Mouse (Mus musculus): ENCODE results near the gene Cln6.

- TF ChIP-seq CTCF (IDR thresholded peaks at IDR 0.05; ENCODE audit: low read depth): no peak
- no peak for TF ChIP-seq EP300 (IDR thresholded peaks at IDR 0.05; ENCODE audit: low read depth)
Observed at GRCm38 (mm10) chr9:62810095-62810494, 28.5 kb upstream of the Cln6 start.

Data from liver, postnatal 0 days (tissue).